Comparison of ENCODE assay signal across 8 mouse cellular contexts in the genomic region with DNA sequence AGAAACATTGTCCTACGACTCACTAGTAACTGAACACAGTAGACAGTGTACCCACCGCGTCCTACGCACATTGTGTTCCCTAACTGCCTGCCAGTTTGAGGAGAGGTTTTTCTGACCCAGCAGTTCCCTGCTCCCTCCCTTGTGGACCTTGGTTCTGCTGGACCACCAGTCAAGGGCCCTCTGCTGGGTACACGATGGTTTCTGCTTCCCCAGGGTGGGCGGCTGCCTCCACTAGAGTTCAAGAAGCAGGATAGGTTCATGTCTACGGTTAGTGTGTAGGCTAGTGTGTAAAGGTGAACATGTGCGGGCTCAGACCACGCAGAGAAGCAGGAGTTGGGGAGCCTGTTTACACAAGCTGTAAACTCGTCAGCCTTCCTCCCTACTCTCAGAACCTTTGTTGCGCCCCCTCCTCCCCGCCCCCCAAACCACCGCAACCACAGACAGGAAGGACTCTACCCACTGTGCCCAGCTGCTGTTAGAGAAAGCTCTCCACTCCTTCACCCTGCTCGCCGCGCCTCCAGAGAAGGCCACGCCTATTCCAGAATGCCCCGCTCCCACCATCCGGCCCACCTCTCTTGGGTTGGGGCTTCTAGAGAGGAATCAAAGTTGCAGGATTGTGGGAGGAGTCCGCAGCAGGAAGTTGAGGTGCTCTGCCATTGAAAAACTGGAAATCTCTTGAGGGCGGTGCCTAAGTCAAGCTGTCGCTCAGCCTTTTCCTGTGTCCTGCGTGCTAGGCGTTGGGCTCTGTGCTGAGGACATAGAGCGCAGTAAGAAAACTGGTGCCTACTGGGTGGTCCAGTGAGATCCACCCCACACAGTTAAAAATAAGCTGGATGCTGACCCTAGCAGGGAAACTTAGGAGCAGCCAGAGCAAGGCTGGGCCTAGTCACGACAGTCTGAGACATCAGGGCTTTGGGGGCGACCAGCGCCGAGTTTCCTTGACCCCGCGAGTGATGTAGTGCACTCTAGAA. TPM values are rescaled to one million over a fixed set of nuclear protein-coding genes. Genes with fewer than 3 reads are reported as not detected.
A peak's percentile ranks its signal among the peaks of the same experiment; 100 is the strongest.
DNase-seq lines count a peak whose midpoint lies in the region; ATAC-seq and TF ChIP-seq lines count a peak whose summit lies in the region.

Gene Zfp13 (minus strand): TSS at position 906 of the 971 bp plus-strand sequence.

- peak; percentile 95 for TF ChIP-seq POLR2A in CH12.LX (IDR thresholded peaks at IDR 0.05; ENCODE audit: low read depth, low read length)
- peak; percentile 74; the same call in 1 of the 2 replicates for TF ChIP-seq POLR2A in testis, adult 2 months (IDR thresholded peaks at IDR 0.05; ENCODE audit: control insufficient read depth, low read depth, low read length)

- no peak for TF ChIP-seq RAD21 in CH12.LX (IDR thresholded peaks at IDR 0.05; ENCODE audit: low read depth, low read length)

- 10% methylated on average over 31 of the region's 31 CpGs for WGBS in forebrain, embryonic 11.5 days
- WGBS in heart, embryonic 16.5 days, result 6% methylated on average over 31 of the region's 31 CpGs
- WGBS in liver, embryonic 15.5 days (ENCODE audit: insufficient replicate concordance), result 3% methylated on average over 30 of the region's 31 CpGs
- WGBS in neural tube, embryonic 12.5 days, result 12% methylated on average over 31 of the region's 31 CpGs

- H3K9me3 ChIP-seq in CH12.LX (replicated peaks; ENCODE audit: low read length), result no peaks in the 10 kb centered on the region
- no peaks in the 10 kb centered on the region for H3K9me3 ChIP-seq in forebrain, embryonic 11.5 days (ENCODE audit: control insufficient read depth, low read length)
- H3K9me3 ChIP-seq in heart, embryonic 16.5 days (replicated peaks; ENCODE audit: control insufficient read depth, low read length), result no peaks in the 10 kb centered on the region
- H3K9me3 ChIP-seq in liver, embryonic 15.5 days (replicated peaks), result no peaks in the 10 kb centered on the region
- H3K9me3 ChIP-seq in neural tube, embryonic 12.5 days, result no peaks in the 10 kb centered on the region

- peaks cover 54% of the 10 kb centered on the region for H3K27me3 ChIP-seq in CH12.LX (replicated peaks)
- H3K27me3 ChIP-seq in forebrain, embryonic 11.5 days (ENCODE audit: control insufficient read depth, insufficient read depth, low read length), result no peaks in the 10 kb centered on the region
- H3K27me3 ChIP-seq in heart, embryonic 16.5 days (ENCODE audit: control insufficient read depth, insufficient read depth, low read length), result no peaks in the 10 kb centered on the region
- H3K27me3 ChIP-seq in liver, embryonic 15.5 days, result no peaks in the 10 kb centered on the region
- H3K27me3 ChIP-seq in neural tube, embryonic 12.5 days (replicated peaks), result no peaks in the 10 kb centered on the region
- H3K27me3 ChIP-seq in testis, adult 2 months (ENCODE audit: control insufficient read depth, insufficient read depth, low read length), result no peaks in the 10 kb centered on the region

- no peak for TF ChIP-seq EP300 in CH12.LX (IDR thresholded peaks at IDR 0.05; ENCODE audit: low read length)

- dilution Hi-C loops in CH12.LX (cut with MboI; ENCODE audit: extremely low pct_ligation_motif_present, extremely low pct_unique_long_range_greater_than_20kb, low sequenced_read_pairs), result no loop called here

- peak within 1 kb of the TSS; percentile 71 for H3K9ac ChIP-seq in CH12.LX (ENCODE audit: insufficient read depth, low read depth)
- peak within 1 kb of the TSS; percentile 39 for H3K9ac ChIP-seq in forebrain, embryonic 11.5 days (ENCODE audit: low read length)
- peak within 1 kb of the TSS; percentile 71 for H3K9ac ChIP-seq in heart, embryonic 16.5 days (ENCODE audit: low read length)
- peak within 1 kb of the TSS; percentile 55 for H3K9ac ChIP-seq in liver, embryonic 15.5 days
- H3K9ac ChIP-seq in neural tube, embryonic 12.5 days, result 0 out of 2 replicates have a peak within 1 kb of the TSS, but pooled peaks have one; percentile 40

- H3K4me3 ChIP-seq in CH12.LX (replicated peaks in 1 of 3; ENCODE audit: low read depth in 2 of 3, low read length in 2 of 3, poor library complexity in 1 of 3), result peak within 1 kb of the TSS; percentile 49 to 58 (median 56)
- H3K4me3 ChIP-seq in forebrain, embryonic 11.5 days (ENCODE audit: low read depth, low read length), result peak within 1 kb of the TSS; percentile 28
- peak within 1 kb of the TSS; percentile 64 for H3K4me3 ChIP-seq in heart, embryonic 16.5 days (ENCODE audit: low read length)
- peak within 1 kb of the TSS; percentile 56 for H3K4me3 ChIP-seq in liver, embryonic 15.5 days (replicated peaks)
- peak within 1 kb of the TSS; percentile 36 for H3K4me3 ChIP-seq in neural tube, embryonic 12.5 days
- peak within 1 kb of the TSS; percentile 75 for H3K4me3 ChIP-seq in testis, adult 2 months (ENCODE audit: control insufficient read depth, low read depth, low read length)

- H3K36me3 ChIP-seq in CH12.LX (replicated peaks in 1 of 2; ENCODE audit: control insufficient read depth in 1 of 2, insufficient read depth in 1 of 2, low read length in 1 of 2), result no peaks in the 10 kb centered on the region
- no peaks in the 10 kb centered on the region for H3K36me3 ChIP-seq in forebrain, embryonic 11.5 days (ENCODE audit: control insufficient read depth, insufficient read depth, low read length)
- no peaks in the 10 kb centered on the region for H3K36me3 ChIP-seq in heart, embryonic 16.5 days (ENCODE audit: control insufficient read depth, insufficient read depth)
- no peaks in the 10 kb centered on the region for H3K36me3 ChIP-seq in liver, embryonic 15.5 days (replicated peaks)
- no peaks in the 10 kb centered on the region for H3K36me3 ChIP-seq in neural tube, embryonic 12.5 days
- H3K36me3 ChIP-seq in testis, adult 2 months (ENCODE audit: control insufficient read depth, insufficient read depth, low read length), result no peaks in the 10 kb centered on the region

- in situ Hi-C loops in CH12.LX (cut with MboI; ENCODE audit: low pct_ligation_motif_present, low pct_unique_long_range_greater_than_20kb, low sequenced_read_pairs), result no loop called here

- no peaks in the 10 kb centered on the region for H3K79me2 ChIP-seq in CH12.LX (replicated peaks; ENCODE audit: control insufficient read depth, extremely low read depth, insufficient read depth, poor library complexity, severe bottlenecking)

- peaks cover 13 to 14% of the 10 kb centered on the region in 2 experiments for H3K4me1 ChIP-seq in CH12.LX (ENCODE audit: control insufficient read depth in 1 of 2, insufficient read depth in 2 of 2)
- peaks cover 2% of the 10 kb centered on the region; the same call in 1 of the 2 replicates for H3K4me1 ChIP-seq in forebrain, embryonic 11.5 days (replicated peaks; ENCODE audit: control insufficient read depth, insufficient read depth, low read length)
- peaks cover 13% of the 10 kb centered on the region for H3K4me1 ChIP-seq in heart, embryonic 16.5 days (ENCODE audit: control insufficient read depth, insufficient read depth, low read length)
- peaks cover 18% of the 10 kb centered on the region for H3K4me1 ChIP-seq in liver, embryonic 15.5 days (replicated peaks)
- H3K4me1 ChIP-seq in neural tube, embryonic 12.5 days, result peaks cover 13% of the 10 kb centered on the region
- H3K4me1 ChIP-seq in testis, adult 2 months (ENCODE audit: control insufficient read depth, insufficient read depth, low read length), result peaks cover 18% of the 10 kb centered on the region

- peak within 1 kb of the TSS; percentile 72 for H3K4me2 ChIP-seq in CH12.LX (ENCODE audit: insufficient read depth, low read depth, poor library complexity, severe bottlenecking)
- peak within 1 kb of the TSS; percentile 56 for H3K4me2 ChIP-seq in forebrain, embryonic 11.5 days (ENCODE audit: low read depth, low read length, severe bottlenecking)
- H3K4me2 ChIP-seq in heart, embryonic 16.5 days (ENCODE audit: low read depth, low read length), result peak within 1 kb of the TSS; percentile 91
- peak within 1 kb of the TSS; percentile 79 for H3K4me2 ChIP-seq in liver, embryonic 15.5 days
- peak within 1 kb of the TSS; percentile 65 for H3K4me2 ChIP-seq in neural tube, embryonic 12.5 days (replicated peaks)

- H3K27ac ChIP-seq in CH12.LX (ENCODE audit: insufficient read depth, low read depth), result peak within 1 kb of the TSS; percentile 43
- H3K27ac ChIP-seq in forebrain, embryonic 11.5 days (ENCODE audit: low read depth, low read length), result peak within 1 kb of the TSS; percentile 58; the same call in 1 of the 2 replicates
- H3K27ac ChIP-seq in heart, embryonic 16.5 days (ENCODE audit: low read length), result peak within 1 kb of the TSS; percentile 88
- peak within 1 kb of the TSS; percentile 73 for H3K27ac ChIP-seq in liver, embryonic 15.5 days (replicated peaks)
- H3K27ac ChIP-seq in neural tube, embryonic 12.5 days, result no peak within 1 kb of the TSS
- H3K27ac ChIP-seq in testis, adult 2 months (ENCODE audit: control insufficient read depth, insufficient read depth, low read depth, low read length), result peak within 1 kb of the TSS; percentile 81

- peak; percentile 92 for ATAC-seq in forebrain, embryonic 11.5 days (replicated peaks; ENCODE audit: low FRiP score)
- peak; percentile 96 for ATAC-seq in heart, embryonic 16.5 days (replicated peaks; ENCODE audit: extremely low read depth, insufficient read depth, low FRiP score)
- ATAC-seq in liver, embryonic 15.5 days (ENCODE audit: insufficient read depth), result peak; percentile 89
- peak; percentile 89 for ATAC-seq in neural tube, embryonic 12.5 days (ENCODE audit: low FRiP score, low read depth)

- no peak for TF ChIP-seq CTCF in CH12.LX (conservative IDR thresholded peaks at IDR 0.05 in 1 of 2, IDR thresholded peaks at IDR 0.05 in 1 of 2; ENCODE audit: low read depth in 2 of 2, low read length in 2 of 2)
- TF ChIP-seq CTCF in testis, adult 2 months (IDR thresholded peaks at IDR 0.05; ENCODE audit: control insufficient read depth, insufficient read depth, insufficient replicate concordance, low read depth, low read length), result no peak

- DNase-seq in CH12.LX (ENCODE audit: extremely low read depth), result peak; percentile 92
- peak; percentile 73 for DNase-seq in c-Kit-positive CD71-positive TER-119-negative erythroid progenitor cells, embryonic 14.5 days (ENCODE audit: low read depth)
- peak; percentile 89 for DNase-seq in forebrain, embryonic 11.5 days (ENCODE audit: low spot score)
- peak; percentile 90 to 94 for DNase-seq in kidney, postnatal 36 days

TF ChIP-seq in CH12.LX, 34 proteins besides CTCF, POLR2A, EP300 and RAD21 (continues in another document):
- no peak for TF ChIP-seq BHLHE40 (IDR thresholded peaks at IDR 0.05; ENCODE audit: low read depth, low read length)
- no peak for TF ChIP-seq GABPA (IDR thresholded peaks at IDR 0.05; ENCODE audit: insufficient replicate concordance, low read depth, low read length)
- TF ChIP-seq ELF1 (IDR thresholded peaks at IDR 0.05; ENCODE audit: low read depth, low read length), result peak; percentile 75

RNA-seq across cellular contexts. Expression of gene Zfp13, which starts in this region (rescaled TPM):
- total RNA-seq in CH12.LX (2012; rRNA removed) (0.30 TPM in 1 of 2 replicates, not detected in the other), CH12.LX (2014; rRNA removed) (not detected in 2 replicates)
- not detected in 2 replicates for polyA plus RNA-seq in CH12.LX (2012; ENCODE audit: insufficient read length, low read depth)
- polyA plus RNA-seq in forebrain, embryonic 11.5 days (2014; fragmentation: Nextera tagmentation; extraction: Ambion mirVana), result 19.2 and 20.5 TPM in 2 replicates
- 7.3 and 8.5 TPM in 2 replicates for polyA plus RNA-seq in heart, embryonic 16.5 days (2015; fragmentation: Nextera tagmentation; extraction: Ambion mirVana)
- 1.3 and 1.8 TPM in 2 replicates for polyA plus RNA-seq in liver, embryonic 15.5 days (2015; fragmentation: Nextera tagmentation; extraction: Ambion mirVana)
- polyA plus RNA-seq in neural tube, embryonic 12.5 days (2016; fragmentation: Nextera tagmentation; extraction: Ambion mirVana), result 23.8 and 26.6 TPM in 2 replicates
- polyA plus RNA-seq in testis, adult 2 months (2012; rRNA removed), result 45.3 and 57.6 TPM in 2 replicates

Comparison
In these comparisons a context has a peak if more than half of its experiments do, and no peak if none do; other contexts are left out.
1. Peak in DNase-seq, H3K4me3 ChIP-seq, H3K27ac ChIP-seq, H3K9ac ChIP-seq and H3K4me2 ChIP-seq in CH12.LX; RNA of the gene not detected or under 1 TPM.